Mouse (Mus musculus): ENCODE results near the gene Zfand5.
A peak's percentile ranks its signal among the peaks of the same experiment; 100 is the strongest.

Gene Zfand5

GRCm38 (mm10) chr19:21329770-21330169 is 57.7 kb downstream of the Zfand5 start:
- DNase-seq (ENCODE audit: low spot score in 2 of 2): peak; percentile 6 to 39

- no peak for DNase-seq (ENCODE audit: low spot score in 2 of 2)
Observed at GRCm38 (mm10) chr19:21330305-21331115, 58.4 kb downstream of the Zfand5 start.

GRCm38 (mm10) chr19:21331621-21332155 is 59.6 kb downstream of the Zfand5 start:
- DNase-seq (ENCODE audit: low spot score in 2 of 2): no peak

Data from left cerebral cortex, adult 9 months (tissue).